Mouse (Mus musculus) liver, embryonic 14.5 days (tissue): ENCODE data around the gene Slc29a1.

Source experiments
- CTCF ChIP-seq: IDR thresholded peaks from 2 replicates; pipeline ENCODE4 v1.5.1; 2016; ENCODE audit warnings: antibody characterized with exemption, low read depth, control low read depth
- EP300 ChIP-seq: IDR thresholded peaks from 2 replicates; pipeline ENCODE4 v1.6.1; 2016; ENCODE audit warnings: antibody characterized with exemption, low read depth

DNA sequence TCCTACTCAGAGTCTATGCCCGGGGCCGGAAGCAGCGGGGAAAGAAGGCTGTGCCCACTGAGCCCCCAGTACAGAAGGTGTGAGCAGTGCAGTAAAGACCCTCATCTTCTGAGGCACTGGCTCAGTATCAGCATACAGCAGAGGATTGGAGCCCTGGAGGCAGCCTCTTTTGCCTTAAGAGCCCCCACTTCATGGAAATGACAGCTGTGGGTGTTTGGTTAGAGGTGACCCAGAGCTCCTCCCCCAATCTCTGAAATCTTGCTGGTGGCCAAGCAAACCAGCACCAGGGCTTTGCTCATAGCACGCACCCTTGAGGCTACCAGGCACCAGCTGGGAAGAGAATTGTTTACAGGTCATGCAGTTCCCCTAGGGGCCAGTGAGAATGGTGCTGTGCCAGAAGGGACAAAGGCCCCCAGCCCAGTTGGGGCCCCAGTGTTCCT lies 32.2 kb downstream of the Slc29a1 start:
- TF ChIP-seq CTCF (no peak), EP300 (no peak)
